Mouse (Mus musculus) 416B (cell line): ENCODE measurements around the gene Gimap3.

Experiments used
- DNase-seq: peaks from one replicate; pipeline ENCODE4 v3.0.0; 2011; ENCODE audit warnings: low read depth

Gimap3 gene

DNA sequence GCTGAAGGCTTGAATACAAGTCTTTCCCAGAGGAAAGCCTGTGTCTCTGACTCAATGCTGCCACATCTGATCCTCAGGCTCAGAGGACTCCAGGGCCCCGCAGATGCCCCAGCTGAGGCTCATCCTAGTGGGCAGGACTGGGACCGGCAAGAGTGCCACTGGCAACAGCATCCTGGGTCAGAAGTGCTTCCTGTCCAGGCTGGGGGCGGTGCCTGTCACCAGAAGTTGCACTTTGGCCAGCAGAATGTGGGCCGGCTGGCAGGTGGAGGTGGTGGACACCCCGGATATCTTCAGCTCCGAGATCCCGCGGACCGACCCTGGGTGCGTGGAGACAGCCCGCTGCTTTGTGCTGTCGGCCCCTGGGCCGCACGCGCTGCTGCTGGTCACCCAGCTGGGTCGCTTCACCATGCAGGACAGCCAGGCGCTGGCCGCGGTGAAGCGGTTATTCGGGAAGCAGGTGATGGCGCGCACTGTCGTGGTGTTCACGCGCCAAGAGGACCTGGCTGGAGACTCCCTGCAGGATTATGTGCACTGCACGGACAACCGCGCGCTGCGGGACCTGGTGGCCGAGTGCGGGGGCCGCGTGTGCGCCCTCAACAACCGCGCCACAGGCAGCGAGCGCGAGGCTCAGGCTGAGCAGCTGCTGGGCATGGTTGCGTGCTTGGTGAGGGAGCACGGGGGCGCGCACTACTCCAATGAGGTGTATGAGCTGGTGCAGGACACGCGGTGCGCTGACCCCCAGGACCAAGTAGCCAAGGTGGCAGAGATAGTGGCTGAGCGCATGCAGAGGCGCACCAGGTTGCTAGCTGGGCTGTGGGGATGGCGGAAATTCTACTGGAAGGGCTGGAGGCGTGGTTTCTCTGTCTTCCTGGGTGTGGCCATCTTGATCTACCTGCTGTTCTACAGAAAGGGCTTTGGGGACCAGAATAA lies 28.0 kb downstream of the Gimap3 start:
- DNase-seq, result no peak

DNA sequence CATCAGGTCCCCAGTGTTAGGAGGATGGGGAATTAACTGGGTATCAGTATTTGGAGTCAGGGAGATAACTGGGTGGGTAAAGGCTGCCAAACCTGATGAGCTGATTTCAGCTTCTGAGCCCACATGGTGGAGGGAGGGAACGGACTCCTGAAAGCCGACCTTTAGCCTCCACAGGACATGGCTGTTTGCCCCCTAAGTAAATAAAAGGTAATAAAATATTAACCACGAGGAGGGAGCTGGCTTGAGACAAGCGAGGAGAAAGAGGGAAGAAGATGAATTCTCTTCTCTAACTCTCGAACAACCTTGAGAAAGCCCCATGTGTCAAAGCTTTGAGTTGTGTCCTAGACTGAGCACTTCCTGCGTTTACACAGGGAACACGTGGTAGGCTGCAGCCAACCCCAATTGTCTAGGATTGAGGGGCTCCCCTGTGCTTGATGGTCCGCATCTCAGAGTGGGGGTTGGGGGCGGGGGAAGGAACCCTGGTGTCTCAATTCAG lies 28.9 kb downstream of the Gimap3 start:
- no peak for DNase-seq

- DNase-seq, result no peak
Measured at GRCm38 (mm10) chr6:48741273-48741672, 29.4 kb downstream of the Gimap3 start.

DNA sequence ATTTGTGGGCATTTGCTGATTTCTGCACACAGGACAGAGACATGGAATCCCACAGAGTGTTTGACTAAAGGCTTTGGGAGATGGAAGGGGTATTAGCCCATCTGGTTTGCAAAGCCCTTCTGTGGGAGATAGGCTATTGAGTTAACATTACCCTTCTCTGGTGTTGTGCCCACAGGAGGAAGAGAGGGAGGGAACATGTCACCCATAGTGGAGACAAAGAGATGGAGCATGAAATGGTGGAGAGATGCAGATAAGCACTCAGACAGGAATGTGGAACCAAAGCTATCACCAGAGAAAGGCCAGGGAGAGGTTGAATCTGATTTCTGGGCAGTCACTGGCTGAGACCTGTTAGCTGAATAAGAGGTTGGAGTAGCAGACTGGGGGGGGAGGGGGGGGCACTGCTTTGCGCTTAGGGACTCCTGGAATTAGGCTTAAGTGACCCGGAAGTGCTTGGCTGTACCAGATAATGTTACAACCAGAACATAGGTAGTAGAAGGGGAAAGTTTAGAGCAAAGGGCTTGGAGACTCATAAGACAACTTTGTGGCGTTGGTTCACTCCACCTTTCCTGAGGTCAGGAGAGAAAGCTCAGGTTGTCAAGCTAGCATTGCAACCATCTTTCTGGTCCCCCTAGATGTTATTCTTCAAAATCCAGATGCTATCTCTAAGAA lies 30.0 kb downstream of the Gimap3 start:
- DNase-seq, result no peak

GRCm38 (mm10) chr6:48739780-48740055 lies 30.9 kb downstream of the Gimap3 start:
- no peak for DNase-seq

- peak; percentile 85 for DNase-seq
Measured at GRCm38 (mm10) chr6:48738961-48739779, 31.5 kb downstream of the Gimap3 start, which contains the start of gene Gimap1. Gene Gimap1 (plus strand): TSS chr6:48739054.

DNA sequence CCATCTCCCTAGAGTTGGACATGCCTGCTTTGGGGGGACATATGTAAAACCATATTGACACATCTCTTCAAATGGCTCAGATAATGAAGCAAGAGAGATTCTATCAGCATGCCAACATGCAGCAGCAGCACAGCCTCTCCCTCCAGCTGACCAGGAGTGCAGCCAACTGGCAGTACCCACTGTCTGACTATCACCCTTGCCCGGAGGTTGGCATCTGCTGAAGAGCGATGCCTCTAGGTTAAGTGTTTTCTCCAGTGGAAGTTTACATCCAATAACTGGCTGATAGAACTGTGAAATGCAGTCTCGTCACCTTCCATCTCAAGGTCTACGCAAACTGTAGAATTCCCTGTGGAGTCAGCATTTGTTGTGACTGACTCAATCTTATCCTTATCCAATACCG lies 33.0 kb downstream of the Gimap3 start:
- DNase-seq, result no peak

- DNase-seq, result peak; percentile 70
Measured at GRCm38 (mm10) chr6:48737053-48737452, 33.6 kb downstream of the Gimap3 start.

GRCm38 (mm10) chr6:48733660-48734059 lies 37.0 kb downstream of the Gimap3 start:
- DNase-seq, result no peak

DNA sequence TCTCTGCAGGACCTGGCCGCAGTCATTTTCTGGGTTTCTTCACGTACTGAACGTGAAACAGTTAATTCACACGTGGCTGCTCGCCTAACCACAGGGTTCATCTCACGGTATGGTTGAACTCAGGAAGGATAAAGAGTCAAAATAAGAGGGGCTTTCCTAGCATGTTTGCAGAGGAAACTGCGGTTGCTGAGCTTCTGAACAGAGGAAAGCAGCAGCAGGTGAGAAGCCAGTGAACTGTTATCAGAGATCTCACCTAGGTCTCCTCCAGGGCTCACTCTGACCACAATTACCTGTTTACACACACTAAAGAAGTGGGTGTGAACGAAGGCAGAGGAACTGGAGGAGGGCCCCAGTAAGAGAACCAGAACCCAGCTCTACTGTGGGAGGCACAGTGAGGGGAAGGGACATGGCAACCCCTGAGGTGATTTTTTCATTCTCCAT lies 37.8 kb downstream of the Gimap3 start:
- peak; percentile 55 for DNase-seq

GRCm38 (mm10) chr6:48727761-48728160 lies 42.9 kb downstream of the Gimap3 start:
- no peak for DNase-seq

DNA sequence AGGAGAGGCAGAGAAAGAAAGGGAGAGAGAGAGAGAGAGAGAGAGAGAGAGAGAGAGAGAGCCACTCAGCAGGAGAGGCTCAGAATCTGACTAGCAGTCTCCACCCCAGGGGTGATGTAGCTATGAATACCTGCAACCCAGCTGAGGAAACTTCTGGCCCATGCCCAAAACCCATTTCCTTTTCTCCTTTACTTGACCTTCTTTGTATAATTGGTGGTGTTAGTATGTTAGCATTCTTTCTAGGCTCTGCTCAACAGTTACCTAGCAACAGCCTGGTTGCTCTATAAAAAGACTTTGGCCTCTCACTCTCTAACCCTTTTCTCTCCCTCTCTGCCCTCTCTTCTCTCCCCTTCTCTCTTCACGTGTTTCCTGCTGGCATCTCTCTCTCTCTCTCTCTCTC lies 45.2 kb downstream of the Gimap3 start:
- DNase-seq, result peak; percentile 17

- DNase-seq, result no peak
Measured at GRCm38 (mm10) chr6:48723468-48723867, 47.2 kb downstream of the Gimap3 start.

DNA sequence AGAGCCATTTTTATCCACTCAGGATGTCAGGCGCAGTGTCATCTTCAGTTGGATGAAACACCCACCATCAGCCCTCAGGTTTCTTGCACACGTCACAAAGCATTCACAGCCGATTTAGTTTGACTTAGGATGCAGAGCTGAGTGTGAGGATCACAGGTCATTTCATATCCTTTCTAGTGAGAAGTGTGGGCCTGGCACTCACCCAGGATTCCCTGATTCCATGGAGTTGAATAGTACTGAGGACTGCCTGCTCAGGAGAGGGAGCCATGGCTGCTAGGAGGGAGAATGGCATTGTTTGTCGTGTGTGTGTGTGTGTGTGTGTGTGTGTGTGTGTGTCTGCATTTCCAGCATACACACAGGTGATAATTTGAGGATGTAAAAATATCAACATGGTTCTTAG lies 50.3 kb downstream of the Gimap3 start:
- DNase-seq, result no peak

DNA sequence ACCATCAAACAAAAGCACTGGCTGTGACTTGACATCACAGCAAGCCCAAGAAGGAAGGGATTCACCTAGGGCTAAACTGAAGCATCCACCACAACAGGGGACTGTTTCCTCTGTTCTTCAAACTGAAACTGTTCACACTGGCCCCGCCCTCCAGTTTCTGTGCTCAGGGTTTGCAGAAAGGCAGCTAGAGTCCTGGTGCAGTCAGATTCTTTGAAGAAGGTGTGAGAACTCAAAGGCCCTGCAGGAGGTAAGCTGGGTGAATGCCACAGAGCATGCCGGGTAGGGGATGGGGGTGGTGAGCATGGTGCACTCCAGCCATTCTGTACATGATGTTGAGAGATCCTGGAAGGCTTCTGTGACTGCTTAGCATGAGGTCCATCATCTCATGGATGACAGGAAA lies 52.2 kb downstream of the Gimap3 start, which contains the start of the genes Gm28053 and Gimap7:
Gene Gm28053, plus strand, starts transcription at position 153 of the 400 bp plus-strand sequence.
Gene Gimap7, plus strand, starts transcription at position 167 of the 400 bp plus-strand sequence.
- DNase-seq, result no peak
